Mouse (Mus musculus): ENCODE measurements around the gene Zfp239. TPM values are rescaled to one million over a fixed set of nuclear protein-coding genes. Genes with fewer than 3 reads are reported as not detected.

Zfp239 gene
- polyA plus RNA-seq, 1 experiment from 2014 or later: 6.1 TPM

GRCm38 (mm10) chr6:117900126-117901080 is 38.5 kb downstream of the Zfp239 start, which contains the start of gene Hnrnpf:
Gene Hnrnpf (plus strand): TSS chr6:117900324.
- H3K9me3 ChIP-seq (ENCODE audit: control insufficient read depth, low read length): no peaks in the 10 kb centered on the region
- no peak within 1 kb of the TSS for H3K27ac ChIP-seq (replicated peaks; ENCODE audit: low read depth, low read length)
- H3K4me1 ChIP-seq (ENCODE audit: control insufficient read depth, insufficient read depth, low read length): peaks cover 3% of the 10 kb centered on the region; the same call in 1 of the 2 replicates
- H3K36me3 ChIP-seq (ENCODE audit: control insufficient read depth, insufficient read depth, low read length): no peaks in the 10 kb centered on the region
- no peaks in the 10 kb centered on the region for H3K27me3 ChIP-seq (replicated peaks; ENCODE audit: control insufficient read depth, insufficient read depth, low read length)
- H3K4me3 ChIP-seq (ENCODE audit: low read depth, low read length): no peak within 1 kb of the TSS
- no peak for DNase-seq (ENCODE audit: low spot score)
- no peak within 1 kb of the TSS for H3K9ac ChIP-seq (ENCODE audit: low read depth, low read length)
- no peak within 1 kb of the TSS for H3K4me2 ChIP-seq (ENCODE audit: low read depth, low read length)
- WGBS: 80% methylated on average over 17 of the region's 17 CpGs
- no peak for ATAC-seq (ENCODE audit: low read depth)

GRCm38 (mm10) chr6:117901510-117902402 is 39.9 kb downstream of the Zfp239 start:
- ATAC-seq (ENCODE audit: low read depth): no peak
- no peaks in the 10 kb centered on the region for H3K27me3 ChIP-seq (replicated peaks; ENCODE audit: control insufficient read depth, insufficient read depth, low read length)
- no peak for DNase-seq (ENCODE audit: low spot score)
- H3K4me1 ChIP-seq (ENCODE audit: control insufficient read depth, insufficient read depth, low read length): peaks cover 7% of the 10 kb centered on the region; the same call in 1 of the 2 replicates
- H3K9me3 ChIP-seq (ENCODE audit: control insufficient read depth, low read length): no peaks in the 10 kb centered on the region
- H3K36me3 ChIP-seq (ENCODE audit: control insufficient read depth, insufficient read depth, low read length): no peaks in the 10 kb centered on the region
- H3K27ac ChIP-seq (replicated peaks; ENCODE audit: low read depth, low read length): no peak overlapping the region
- no peak overlapping the region for H3K4me3 ChIP-seq (ENCODE audit: low read depth, low read length)
- H3K9ac ChIP-seq (ENCODE audit: low read depth, low read length): no peak overlapping the region
- H3K4me2 ChIP-seq (ENCODE audit: low read depth, low read length): no peak overlapping the region
- 68% methylated on average over 9 of the region's 9 CpGs for WGBS

- Histone ChIP-seq H3K36me3 (ENCODE audit: control insufficient read depth, insufficient read depth, low read length) (no peaks in the 10 kb centered on the region), H3K4me2 (ENCODE audit: low read depth, low read length) (no peak overlapping the region), H3K9me3 (ENCODE audit: control insufficient read depth, low read length) (no peaks in the 10 kb centered on the region), H3K27me3 (replicated peaks; ENCODE audit: control insufficient read depth, insufficient read depth, low read length) (no peaks in the 10 kb centered on the region), H3K4me1 (ENCODE audit: control insufficient read depth, insufficient read depth, low read length) (peaks cover 7% of the 10 kb centered on the region; the same call in 1 of the 2 replicates), H3K27ac (replicated peaks; ENCODE audit: low read depth, low read length) (no peak overlapping the region), H3K9ac (ENCODE audit: low read depth, low read length) (no peak overlapping the region), H3K4me3 (ENCODE audit: low read depth, low read length) (no peak overlapping the region)
- WGBS: 88% methylated on average over 4 of the region's 4 CpGs
- ATAC-seq (ENCODE audit: low read depth): no peak
- no peak for DNase-seq (ENCODE audit: low spot score)
Measured at GRCm38 (mm10) chr6:117902556-117902955, 40.7 kb downstream of the Zfp239 start.

- Histone ChIP-seq H3K4me3 (ENCODE audit: low read depth, low read length) (no peak overlapping the region), H3K9me3 (ENCODE audit: control insufficient read depth, low read length) (no peaks in the 10 kb centered on the region), H3K4me2 (ENCODE audit: low read depth, low read length) (no peak overlapping the region), H3K36me3 (ENCODE audit: control insufficient read depth, insufficient read depth, low read length) (no peaks in the 10 kb centered on the region), H3K4me1 (ENCODE audit: control insufficient read depth, insufficient read depth, low read length) (peaks cover 10% of the 10 kb centered on the region), H3K27ac (replicated peaks; ENCODE audit: low read depth, low read length) (no peak overlapping the region), H3K9ac (ENCODE audit: low read depth, low read length) (no peak overlapping the region), H3K27me3 (replicated peaks; ENCODE audit: control insufficient read depth, insufficient read depth, low read length) (no peaks in the 10 kb centered on the region)
- DNase-seq (ENCODE audit: low spot score): no peak
- ATAC-seq (ENCODE audit: low read depth): no peak
- WGBS: 78% methylated on average over 3 of the region's 3 CpGs
Measured at GRCm38 (mm10) chr6:117903836-117904235, 41.9 kb downstream of the Zfp239 start.

GRCm38 (mm10) chr6:117905260-117905930 is 43.5 kb downstream of the Zfp239 start:
- Histone ChIP-seq H3K36me3 (ENCODE audit: control insufficient read depth, insufficient read depth, low read length) (no peaks in the 10 kb centered on the region), H3K4me3 (ENCODE audit: low read depth, low read length) (peak overlapping the region; percentile 99), H3K27ac (replicated peaks; ENCODE audit: low read depth, low read length) (peak overlapping the region; percentile 95), H3K4me1 (ENCODE audit: control insufficient read depth, insufficient read depth, low read length) (peaks cover 19% of the 10 kb centered on the region), H3K9ac (ENCODE audit: low read depth, low read length) (peak overlapping the region; percentile 97), H3K27me3 (replicated peaks; ENCODE audit: control insufficient read depth, insufficient read depth, low read length) (no peaks in the 10 kb centered on the region), H3K9me3 (ENCODE audit: control insufficient read depth, low read length) (no peaks in the 10 kb centered on the region), H3K4me2 (ENCODE audit: low read depth, low read length) (peak overlapping the region; percentile 67)
- 22% methylated on average over 4 of the region's 4 CpGs for WGBS
- DNase-seq (ENCODE audit: low spot score): no peak
- no peak for ATAC-seq (ENCODE audit: low read depth)

- H3K27me3 ChIP-seq (replicated peaks; ENCODE audit: control insufficient read depth, insufficient read depth, low read length): no peaks in the 10 kb centered on the region
- peaks cover 19% of the 10 kb centered on the region for H3K4me1 ChIP-seq (ENCODE audit: control insufficient read depth, insufficient read depth, low read length)
- H3K9me3 ChIP-seq (ENCODE audit: control insufficient read depth, low read length): no peaks in the 10 kb centered on the region
- peak overlapping the region; percentile 95 for H3K27ac ChIP-seq (replicated peaks; ENCODE audit: low read depth, low read length)
- no peaks in the 10 kb centered on the region for H3K36me3 ChIP-seq (ENCODE audit: control insufficient read depth, insufficient read depth, low read length)
- H3K4me2 ChIP-seq (ENCODE audit: low read depth, low read length): peak overlapping the region; percentile 67
- H3K9ac ChIP-seq (ENCODE audit: low read depth, low read length): peak overlapping the region; percentile 97
- ATAC-seq (ENCODE audit: low read depth) (peak; percentile 6), DNase-seq (ENCODE audit: low spot score) (peak; percentile 81)
- under 1% methylated on average over 25 of the region's 25 CpGs for WGBS
- H3K4me3 ChIP-seq (ENCODE audit: low read depth, low read length): peak overlapping the region; percentile 99
Measured at GRCm38 (mm10) chr6:117906015-117906531, 44.2 kb downstream of the Zfp239 start.

GRCm38 (mm10) chr6:117906590-117907271 is 44.8 kb downstream of the Zfp239 start:
- WGBS: 1% methylated on average over 25 of the region's 68 CpGs
- no peaks in the 10 kb centered on the region for H3K36me3 ChIP-seq (ENCODE audit: control insufficient read depth, insufficient read depth, low read length)
- peak overlapping the region; percentile 97 for H3K9ac ChIP-seq (ENCODE audit: low read depth, low read length)
- peaks cover 19% of the 10 kb centered on the region for H3K4me1 ChIP-seq (ENCODE audit: control insufficient read depth, insufficient read depth, low read length)
- H3K9me3 ChIP-seq (ENCODE audit: control insufficient read depth, low read length): no peaks in the 10 kb centered on the region
- H3K4me3 ChIP-seq (ENCODE audit: low read depth, low read length): peak overlapping the region; percentile 99
- no peaks in the 10 kb centered on the region for H3K27me3 ChIP-seq (replicated peaks; ENCODE audit: control insufficient read depth, insufficient read depth, low read length)
- peak overlapping the region; percentile 84 for H3K4me2 ChIP-seq (ENCODE audit: low read depth, low read length)
- ATAC-seq (ENCODE audit: low read depth): peak; percentile 97
- H3K27ac ChIP-seq (replicated peaks; ENCODE audit: low read depth, low read length): peak overlapping the region; percentile 99
- peak; percentile 99 for DNase-seq (ENCODE audit: low spot score)
